Mouse (Mus musculus) ES-Bruce4 (cell line): ENCODE data around the gene Npas1.

Experiments
- CTCF ChIP-seq: IDR thresholded peaks from one replicate; pipeline ENCODE4 v1.8.1; 2011; ENCODE audit warnings: low read depth, low read length
- EP300 ChIP-seq: IDR thresholded peaks from 2 replicates; pipeline ENCODE4 v1.6.1; 2011; ENCODE audit warnings: low read depth, low read length; ENCODE audit not compliant: insufficient read depth
- POLR2A ChIP-seq: IDR thresholded peaks from one replicate; pipeline ENCODE4 v1.8.1; 2011; ENCODE audit warnings: low read length; ENCODE audit not compliant: insufficient read depth

DNA sequence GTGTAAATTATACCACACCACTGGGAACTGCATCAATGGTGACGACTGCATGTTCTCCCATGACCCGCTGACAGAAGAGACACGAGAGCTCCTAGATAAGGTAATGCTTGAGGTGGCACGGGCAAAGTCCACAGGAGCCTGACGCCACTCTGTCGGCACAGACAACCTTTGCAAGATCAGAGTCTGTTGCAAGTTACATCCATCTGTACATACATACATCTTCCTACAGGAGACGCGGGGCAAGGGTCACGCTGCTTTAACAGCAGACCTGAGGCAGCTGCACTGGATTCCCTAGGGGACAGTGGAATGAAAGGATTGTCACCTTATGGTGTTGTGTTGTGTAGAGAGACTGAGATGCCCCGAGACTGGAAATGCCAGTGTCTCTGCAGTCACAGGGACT lies 51.8 kb downstream of the Npas1 start:
- TF ChIP-seq CTCF (no peak), POLR2A (no peak), EP300 (no peak)
